Mouse (Mus musculus) megakaryocyte-erythroid progenitor cell, adult 5-6 weeks (primary cell): ENCODE measurements around the gene Fam71b. TPM values are rescaled to one million over a fixed set of nuclear protein-coding genes. Genes with fewer than 3 reads are reported as not detected.

Source experiments
- total RNA-seq, 2 experiments: library from RNA; stranded (forward) in 1 of 2; stranded (reverse) in 1 of 2; fragments of 200-1000, 215-1000 nt in 1 of 2; fragments of >200 nt in 1 of 2; fragmentation: Nextera tagmentation in 1 of 2; gene quantifications; 2 replicates each; pipeline ENCODE4 v1.2.3; 2014 to 2017

The Fam71b gene
- total RNA-seq, 2 experiments from 2014 or later, result not detected

Other genes starting within 250 kb of the Fam71b start
- gene Nipal4, start 230.1 kb upstream of the Fam71b start, total RNA-seq (2014; fragmentation: Nextera tagmentation), result not detected in 2 replicates
- gene Nipal4, start 230.1 kb upstream of the Fam71b start, total RNA-seq (2017), result not detected in 2 replicates
- not detected in 2 replicates for gene Fndc9, start 161.0 kb upstream of the Fam71b start, total RNA-seq (2014; fragmentation: Nextera tagmentation)
- gene Fndc9, start 161.0 kb upstream of the Fam71b start, total RNA-seq (2017), result not detected in 2 replicates
- gene Cyfip2, start 83.7 kb upstream of the Fam71b start, total RNA-seq (2014; fragmentation: Nextera tagmentation), result 56.1 and 57.3 TPM in 2 replicates
- 28.3 and 36.6 TPM in 2 replicates for gene Cyfip2, start 83.7 kb upstream of the Fam71b start, total RNA-seq (2017)
- gene Itk, start 7.0 kb upstream of the Fam71b start, total RNA-seq (2014; fragmentation: Nextera tagmentation), result 3.4 and 4.8 TPM in 2 replicates
- 1.7 and 1.8 TPM in 2 replicates for gene Itk, start 7.0 kb upstream of the Fam71b start, total RNA-seq (2017)
- 121 and 124 TPM in 2 replicates for gene Med7, start 40.4 kb downstream of the Fam71b start, total RNA-seq (2014; fragmentation: Nextera tagmentation)
- 49.7 and 59.8 TPM in 2 replicates for gene Med7, start 40.4 kb downstream of the Fam71b start, total RNA-seq (2017)
- 0.54 and 0.63 TPM in 2 replicates for gene Havcr2, start 58.4 kb downstream of the Fam71b start, total RNA-seq (2014; fragmentation: Nextera tagmentation)
- gene Havcr2, start 58.4 kb downstream of the Fam71b start, total RNA-seq (2017), result 0.52 and 1.4 TPM in 2 replicates
- gene Gm12169, start 127.7 kb downstream of the Fam71b start, total RNA-seq (2014; fragmentation: Nextera tagmentation), result not detected in 2 replicates
- not detected in 2 replicates for gene Gm12169, start 127.7 kb downstream of the Fam71b start, total RNA-seq (2017)
- not detected in 2 replicates for gene BC053393, start 175.0 kb downstream of the Fam71b start, total RNA-seq (2014; fragmentation: Nextera tagmentation)
- not detected in 2 replicates for gene BC053393, start 175.0 kb downstream of the Fam71b start, total RNA-seq (2017)
- gene Dppa1, start 232.7 kb downstream of the Fam71b start, total RNA-seq (2014; fragmentation: Nextera tagmentation), result not detected in 2 replicates
- gene Dppa1, start 232.7 kb downstream of the Fam71b start, total RNA-seq (2017), result not detected in 2 replicates